Mouse (Mus musculus) left cerebral cortex, postnatal 25 days (tissue): ENCODE results near the gene Prl8a2. TPM values are rescaled to one million over a fixed set of nuclear protein-coding genes. Genes with fewer than 3 reads are reported as not detected.

Experiments
- DNase-seq, 2 experiments: peaks; one replicate each; pipeline ENCODE4 v3.0.0; 2022; ENCODE audit warnings: low spot score in 2 of 2, mixed read lengths in 1 of 2
- intact Hi-C: fragments of 180-260 bp; cut with DNase I; formaldehyde crosslinking; loops from one replicate; pipeline ENCODE4 v1.15.1; 2025
- total RNA-seq, 2 experiments: library from RNA; stranded (reverse); gene quantifications; 2 replicates each; pipeline ENCODE4 v1.2.3; 2021

Gene Prl8a2
- not detected for total RNA-seq

DNA sequence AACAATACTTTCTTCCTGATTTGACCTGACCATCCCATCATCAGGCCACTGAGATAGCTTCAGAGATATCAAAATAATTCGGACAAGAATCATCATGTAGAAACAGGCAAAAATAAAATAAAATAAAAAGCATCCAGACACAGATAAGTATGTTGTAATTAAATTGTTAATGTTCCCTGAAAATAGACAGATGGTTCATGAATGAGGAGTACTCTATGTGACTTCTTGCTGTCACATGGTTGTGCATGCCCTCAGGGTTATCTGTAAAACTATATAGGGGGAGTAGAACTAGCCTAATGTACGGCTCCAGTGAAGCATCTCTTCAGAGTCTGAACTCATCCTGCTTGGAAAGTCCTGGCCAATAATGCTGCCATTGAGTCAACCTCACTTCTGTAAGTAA is at the start of gene Prl8a2:
Gene Prl8a2, plus strand, starts transcription at position 301 of the 400 bp plus-strand sequence.
- intact Hi-C loops = no loop called here
- no peak for DNase-seq

DNA sequence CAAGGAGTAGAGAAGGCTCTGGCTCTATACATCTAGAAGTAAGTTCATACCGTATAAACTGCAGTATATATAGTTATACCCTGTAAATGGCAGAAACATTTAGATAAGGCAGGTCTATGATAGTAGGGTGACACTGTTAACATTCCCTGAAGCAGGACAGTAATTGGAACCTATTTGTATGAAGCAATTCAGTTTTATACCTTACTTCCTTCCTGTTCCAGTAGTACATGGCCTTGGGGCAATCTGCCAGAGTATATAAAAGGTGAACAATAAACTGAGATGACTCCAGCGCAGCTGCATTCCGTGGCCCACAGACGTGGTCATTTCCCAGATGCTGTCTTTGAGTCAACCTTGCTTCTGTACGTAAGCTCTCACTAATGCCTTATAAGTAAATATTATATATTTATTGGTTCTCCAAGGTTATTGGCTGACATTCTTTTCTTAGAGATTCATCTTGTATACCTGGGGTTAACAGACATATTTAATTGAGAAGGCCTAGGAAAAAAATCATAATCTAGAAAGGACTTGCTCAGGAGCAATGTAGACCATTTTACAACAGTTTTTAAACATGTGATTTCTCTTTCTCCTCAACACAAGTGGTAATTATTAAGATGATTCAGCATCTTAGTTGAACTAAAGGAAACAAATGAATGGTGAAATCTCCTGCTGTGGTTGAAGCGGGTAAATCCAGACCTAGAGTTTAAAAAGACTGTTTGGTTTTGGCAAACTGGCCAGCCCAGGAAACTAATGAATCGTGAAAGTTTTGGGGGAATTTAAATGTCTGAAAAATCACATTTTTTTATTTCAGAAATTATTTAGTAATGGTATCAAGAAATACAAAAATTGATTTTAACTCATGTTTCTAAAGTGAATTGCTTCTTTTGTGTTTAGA is 32.9 kb upstream of the Prl8a2 start, which contains the start of gene Prl6a1:
Gene Prl6a1, plus strand, starts transcription at position 294 of the 892 bp plus-strand sequence.
- intact Hi-C loops = no loop called here
- no peak for DNase-seq

DNA sequence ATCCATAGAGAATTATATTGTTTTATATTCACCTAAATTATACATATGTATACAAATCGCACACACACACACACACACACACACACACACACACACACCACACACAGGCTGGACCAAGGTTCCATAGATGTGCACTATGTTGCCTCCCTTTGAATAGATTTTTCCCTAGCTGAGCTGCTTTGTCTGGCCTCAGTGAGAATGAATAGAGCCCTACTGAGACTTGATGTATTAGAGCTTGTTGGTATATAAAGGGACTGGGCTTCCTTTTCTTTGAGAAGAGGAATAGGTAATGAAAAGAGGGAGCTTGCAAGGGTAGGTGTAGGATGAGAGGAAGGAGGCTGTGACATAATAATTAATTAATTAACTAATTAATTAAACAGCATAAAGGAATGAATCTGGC is 10.5 kb upstream of the Prl8a2 start:
- intact Hi-C loops = no loop called here
- no peak for DNase-seq

DNA sequence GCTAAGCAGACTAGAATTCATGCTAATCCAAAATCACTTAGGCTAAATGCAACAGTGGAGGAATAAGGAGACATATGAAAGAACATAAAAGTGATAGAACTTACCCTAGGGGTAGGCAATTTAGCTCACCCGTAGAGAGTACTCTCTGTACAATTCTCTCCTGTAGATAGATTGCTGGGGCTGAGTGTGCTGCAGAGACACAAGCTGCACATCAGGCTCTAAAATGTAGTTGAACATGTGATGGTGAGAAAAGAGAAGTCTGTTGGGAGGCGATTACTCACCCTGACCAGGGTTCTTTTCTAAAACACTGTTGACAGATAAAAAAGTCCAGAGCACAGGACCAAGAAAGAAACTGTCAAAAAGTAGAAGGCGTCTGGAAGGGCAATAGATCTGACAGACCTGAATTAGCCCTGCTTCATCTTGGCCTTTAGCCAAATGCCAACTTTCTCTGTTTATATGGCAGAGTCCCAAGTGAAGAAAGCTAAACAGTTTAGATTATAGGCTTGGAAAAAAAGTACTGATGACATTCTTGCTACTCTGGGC is 2.7 kb upstream of the Prl8a2 start:
- DNase-seq = no peak
- intact Hi-C loops = no loop called here

DNA sequence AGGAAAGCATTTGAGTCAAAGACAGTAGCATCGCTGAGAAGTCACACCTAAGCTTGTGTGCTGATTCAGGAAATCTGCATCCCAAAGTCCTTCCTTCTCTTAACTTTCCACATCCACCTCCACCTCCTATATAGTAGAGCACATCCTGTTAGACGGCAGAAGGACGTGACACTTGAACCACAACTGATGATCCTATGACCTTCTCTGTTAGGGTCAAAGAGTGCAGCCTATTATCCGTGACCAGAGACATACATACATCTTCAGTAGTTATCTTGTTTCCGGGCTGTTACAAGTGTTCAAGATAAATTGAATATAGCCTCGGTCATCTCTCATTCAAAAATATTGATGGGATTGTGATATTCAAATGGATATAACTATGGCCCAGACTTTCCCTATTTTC is 45.3 kb downstream of the Prl8a2 start, which contains the start of gene Prl2b1:
Gene Prl2b1, minus strand, starts transcription at position 101 of the 400 bp plus-strand sequence.
- DNase-seq = no peak
- intact Hi-C loops = no loop called here

DNA sequence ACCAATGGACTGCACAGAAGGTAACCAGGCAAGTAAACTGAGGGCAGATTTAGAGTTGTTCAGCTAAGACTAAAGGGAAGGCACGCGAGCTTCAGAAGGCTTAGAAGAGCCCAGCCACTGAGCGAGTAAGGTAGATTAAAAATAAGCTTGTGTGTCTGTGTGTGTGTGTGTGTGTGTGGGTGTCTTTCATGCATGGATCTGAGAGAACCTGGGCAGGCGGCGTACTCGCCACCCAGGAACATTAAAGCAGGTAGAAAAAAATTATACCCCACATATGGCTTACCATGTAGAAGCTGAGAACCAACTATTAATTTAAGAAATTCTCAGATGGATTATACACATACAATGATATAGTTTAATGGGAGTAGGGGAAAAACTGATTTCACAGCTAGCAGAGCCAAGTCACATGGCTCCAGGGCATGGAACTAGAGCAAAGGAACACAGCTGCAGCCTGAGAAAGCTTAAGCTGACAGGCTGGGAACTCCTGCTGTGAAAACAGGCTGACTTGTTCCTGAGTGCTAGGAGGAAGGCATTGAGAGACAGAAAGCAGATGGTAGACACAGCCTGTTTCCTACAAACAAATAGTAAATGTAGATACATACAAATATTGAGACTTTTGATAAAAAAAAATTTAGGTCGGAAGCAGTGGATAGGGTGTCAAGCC is 53.7 kb downstream of the Prl8a2 start:
- DNase-seq = no peak
- intact Hi-C loops = no loop called here

Other genes with a start within 250 kb of the Prl8a2 start
- not detected for gene Prl3d2, start 224.0 kb upstream of the Prl8a2 start, total RNA-seq
- gene Prl3d3, start 188.9 kb upstream of the Prl8a2 start, total RNA-seq = not detected
- gene Prl3c1, start 149.0 kb upstream of the Prl8a2 start, total RNA-seq = not detected
- not detected for gene Prl3b1, start 103.8 kb upstream of the Prl8a2 start, total RNA-seq
- gene Prl3a1, start 86.2 kb upstream of the Prl8a2 start, total RNA-seq = not detected
- gene Prl6a1, start 33.0 kb upstream of the Prl8a2 start, total RNA-seq = not detected
- gene Prl2b1, start 45.2 kb downstream of the Prl8a2 start, total RNA-seq = not detected
- not detected for gene Prl8a6, start 93.0 kb downstream of the Prl8a2 start, total RNA-seq
- gene Prl8a8, start 167.5 kb downstream of the Prl8a2 start, total RNA-seq = not detected
- gene Prl8a9, start 218.9 kb downstream of the Prl8a2 start, total RNA-seq = not detected
- not detected for gene Prl8a1, start 236.5 kb downstream of the Prl8a2 start, total RNA-seq